Mouse (Mus musculus): Measurements from ENCODE around the gene Fbxl20. TPM values are rescaled to one million over a fixed set of nuclear protein-coding genes. Genes with fewer than 3 reads are reported as not detected.

Gene Fbxl20
- total RNA-seq, 1 experiment, result 9.7 TPM

- 0 out of 2 replicates have a peak, but pooled peaks have one; percentile 27 for TF ChIP-seq HCFC1 (IDR thresholded peaks at IDR 0.05; ENCODE audit: borderline replicate concordance, insufficient read depth, low read length)
- TF ChIP-seq CHD2 (IDR thresholded peaks at IDR 0.05; ENCODE audit: low read depth, low read length), result peak; percentile 67
- TF ChIP-seq ZC3H11A (IDR thresholded peaks at IDR 0.05; ENCODE audit: borderline replicate concordance, low read depth, low read length), result no peak
- in situ Hi-C loops (cut with MboI; ENCODE audit: low sequenced_read_pairs in 2 of 2, unreplicated experiment in 2 of 2), result no loop called here
- no peaks in the 10 kb centered on the region for H3K9me3 ChIP-seq (ENCODE audit: control insufficient read depth, insufficient read depth, low read depth, low read length)
- peak overlapping the region; percentile 93 for H3K9ac ChIP-seq (ENCODE audit: insufficient read depth, low read depth, low read length, poor library complexity, severe bottlenecking)
- peak overlapping the region; percentile 24; the same call in 1 of the 2 replicates for H3K27ac ChIP-seq (ENCODE audit: insufficient read depth, low read depth, low read length, poor library complexity, severe bottlenecking)
- H3K36me3 ChIP-seq (ENCODE audit: control insufficient read depth, insufficient read depth, low read length, poor library complexity, severe bottlenecking), result no peaks in the 10 kb centered on the region; the same call in 1 of the 2 replicates
- peak overlapping the region; percentile 81 to 96 for H3K4me3 ChIP-seq (ENCODE audit: insufficient read depth in 1 of 2, low read depth in 1 of 2, low read length in 2 of 2, poor library complexity in 1 of 2, severe bottlenecking in 1 of 2)
- peaks cover 0 to 5% of the 10 kb centered on the region in 2 experiments; a peak in 3 of 4 replicates for H3K4me1 ChIP-seq (ENCODE audit: control insufficient read depth in 2 of 2, insufficient read depth in 2 of 2, low read length in 2 of 2, poor library complexity in 1 of 2)
- DNase-seq (ENCODE audit: low read depth, low spot score), result peak; percentile 88
These were observed 876 bp downstream of the Fbxl20 start for GRCm38 (mm10) chr11:98149304-98149750.

DNA sequence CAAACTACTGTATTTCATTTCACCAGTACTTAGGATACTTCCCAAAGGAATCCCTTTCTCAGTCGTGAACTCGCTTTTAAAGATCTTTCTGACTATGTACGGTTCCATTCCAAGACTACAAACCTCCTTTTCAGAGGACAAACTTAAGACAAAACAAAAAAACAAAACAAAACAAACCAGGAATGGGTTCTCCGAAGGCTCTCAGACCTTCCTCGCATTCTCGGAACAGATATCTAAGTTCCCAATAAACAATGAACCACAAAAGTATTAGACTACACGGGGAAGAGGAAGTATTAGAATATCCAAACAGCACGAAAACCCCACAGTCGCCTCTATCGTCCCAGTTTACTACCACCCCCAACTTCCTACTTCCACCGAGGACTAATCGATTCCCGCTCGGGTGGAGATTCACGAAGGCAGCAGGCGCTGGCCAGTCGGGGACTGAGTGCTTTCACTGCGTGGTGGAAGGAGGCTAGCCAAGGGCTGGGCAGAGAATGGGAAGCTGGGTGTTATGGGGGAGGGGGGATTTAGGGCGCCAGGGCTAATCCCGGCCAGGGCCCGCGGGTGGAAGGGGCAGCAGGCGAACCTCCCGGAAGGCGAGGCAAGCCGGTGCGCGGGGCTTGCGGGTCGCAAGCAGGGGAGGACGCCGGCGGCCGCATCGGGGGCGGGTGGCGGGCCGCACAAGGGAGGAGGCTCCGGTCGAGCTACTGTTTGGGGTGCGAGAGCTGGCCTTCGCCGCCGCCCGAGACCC lies 1.5 kb downstream of the Fbxl20 start:
- DNase-seq (ENCODE audit: low read depth, low spot score), result no peak
- peak overlapping the region; percentile 22; the same call in 1 of the 2 replicates for H3K27ac ChIP-seq (ENCODE audit: insufficient read depth, low read depth, low read length, poor library complexity, severe bottlenecking)
- H3K36me3 ChIP-seq (ENCODE audit: control insufficient read depth, insufficient read depth, low read length, poor library complexity, severe bottlenecking), result no peaks in the 10 kb centered on the region; the same call in 1 of the 2 replicates
- peaks cover 0 to 5% of the 10 kb centered on the region in 2 experiments; a peak in 3 of 4 replicates for H3K4me1 ChIP-seq (ENCODE audit: control insufficient read depth in 2 of 2, insufficient read depth in 2 of 2, low read length in 2 of 2, poor library complexity in 1 of 2)
- H3K4me3 ChIP-seq (ENCODE audit: insufficient read depth in 1 of 2, low read depth in 1 of 2, low read length in 2 of 2, poor library complexity in 1 of 2, severe bottlenecking in 1 of 2), result peak overlapping the region; percentile 81 to 96
- peak overlapping the region; percentile 93 for H3K9ac ChIP-seq (ENCODE audit: insufficient read depth, low read depth, low read length, poor library complexity, severe bottlenecking)
- TF ChIP-seq ZC3H11A (IDR thresholded peaks at IDR 0.05; ENCODE audit: borderline replicate concordance, low read depth, low read length) (no peak), HCFC1 (IDR thresholded peaks at IDR 0.05; ENCODE audit: borderline replicate concordance, insufficient read depth, low read length) (no peak), ZNF384 (IDR thresholded peaks at IDR 0.05; ENCODE audit: low read depth, low read length) (no peak), MAFK (IDR thresholded peaks at IDR 0.05; ENCODE audit: insufficient read depth, low read depth, low read length) (no peak), CHD2 (IDR thresholded peaks at IDR 0.05; ENCODE audit: low read depth, low read length) (no peak)
- in situ Hi-C loops (cut with MboI; ENCODE audit: low sequenced_read_pairs in 2 of 2, unreplicated experiment in 2 of 2), result no loop called here
- no peaks in the 10 kb centered on the region for H3K9me3 ChIP-seq (ENCODE audit: control insufficient read depth, insufficient read depth, low read depth, low read length)

- TF ChIP-seq ZNF384 (IDR thresholded peaks at IDR 0.05; ENCODE audit: low read depth, low read length), result no peak
- TF ChIP-seq MAFK (IDR thresholded peaks at IDR 0.05; ENCODE audit: insufficient read depth, low read depth, low read length), result no peak
- no peak for TF ChIP-seq ZC3H11A (IDR thresholded peaks at IDR 0.05; ENCODE audit: borderline replicate concordance, low read depth, low read length)
- TF ChIP-seq HCFC1 (IDR thresholded peaks at IDR 0.05; ENCODE audit: borderline replicate concordance, insufficient read depth, low read length), result no peak
- no peak for TF ChIP-seq CHD2 (IDR thresholded peaks at IDR 0.05; ENCODE audit: low read depth, low read length)
- H3K27ac ChIP-seq (ENCODE audit: insufficient read depth, low read depth, low read length, poor library complexity, severe bottlenecking), result no peak overlapping the region
- H3K36me3 ChIP-seq (ENCODE audit: control insufficient read depth, insufficient read depth, low read length, poor library complexity, severe bottlenecking), result no peaks in the 10 kb centered on the region
- H3K9me3 ChIP-seq (ENCODE audit: control insufficient read depth, insufficient read depth, low read depth, low read length), result no peaks in the 10 kb centered on the region
- in situ Hi-C loops (cut with MboI; ENCODE audit: low sequenced_read_pairs in 2 of 2, unreplicated experiment in 2 of 2), result no loop called here
- DNase-seq (ENCODE audit: low read depth, low spot score), result no peak
- H3K4me1 ChIP-seq (ENCODE audit: control insufficient read depth in 2 of 2, insufficient read depth in 2 of 2, low read length in 2 of 2, poor library complexity in 1 of 2), result peaks cover 0 to 5% of the 10 kb centered on the region in 2 experiments; a peak in 3 of 4 replicates
- no peak overlapping the region; a peak in 1 of 4 replicates for H3K4me3 ChIP-seq (ENCODE audit: insufficient read depth in 1 of 2, low read depth in 1 of 2, low read length in 2 of 2, poor library complexity in 1 of 2, severe bottlenecking in 1 of 2)
- peak overlapping the region; percentile 43; the same call in 1 of the 2 replicates for H3K9ac ChIP-seq (ENCODE audit: insufficient read depth, low read depth, low read length, poor library complexity, severe bottlenecking)
These were observed 4.3 kb downstream of the Fbxl20 start for GRCm38 (mm10) chr11:98145856-98146255.

DNA sequence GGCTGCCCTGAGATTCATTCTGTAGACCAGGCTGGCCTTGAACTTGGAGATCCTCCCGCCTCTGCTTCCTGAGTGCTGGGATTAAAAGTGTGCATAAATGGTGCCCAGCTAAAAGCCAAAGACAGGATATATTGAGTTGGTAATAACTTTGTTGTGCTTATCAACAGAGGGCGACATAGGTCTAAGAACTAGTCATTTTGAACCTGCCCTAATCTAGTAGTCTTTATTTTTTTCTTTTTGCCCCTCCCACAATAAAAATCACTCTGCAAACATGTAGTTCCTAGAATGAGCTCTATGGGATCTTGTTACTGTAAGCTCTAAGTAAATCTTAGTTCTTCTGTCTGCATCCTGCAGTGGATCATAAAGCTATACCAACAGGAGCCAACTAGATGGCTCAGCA lies 7.7 kb downstream of the Fbxl20 start:
- no peaks in the 10 kb centered on the region for H3K9me3 ChIP-seq (ENCODE audit: control insufficient read depth, insufficient read depth, low read depth, low read length)
- no peak for TF ChIP-seq HCFC1 (IDR thresholded peaks at IDR 0.05; ENCODE audit: borderline replicate concordance, insufficient read depth, low read length)

More for the DNA sequence above, 7.7 kb downstream of the Fbxl20 start:
- no peak overlapping the region for H3K9ac ChIP-seq (ENCODE audit: insufficient read depth, low read depth, low read length, poor library complexity, severe bottlenecking)
- no peak for DNase-seq (ENCODE audit: low read depth, low spot score)
- in situ Hi-C loops (cut with MboI; ENCODE audit: low sequenced_read_pairs in 2 of 2, unreplicated experiment in 2 of 2), result no loop called here
- no peak overlapping the region for H3K27ac ChIP-seq (ENCODE audit: insufficient read depth, low read depth, low read length, poor library complexity, severe bottlenecking)
- peaks cover 5% of the 10 kb centered on the region in 2 experiments; a peak in 3 of 4 replicates for H3K4me1 ChIP-seq (ENCODE audit: control insufficient read depth in 2 of 2, insufficient read depth in 2 of 2, low read length in 2 of 2, poor library complexity in 1 of 2)
- no peaks in the 10 kb centered on the region for H3K36me3 ChIP-seq (ENCODE audit: control insufficient read depth, insufficient read depth, low read length, poor library complexity, severe bottlenecking)
- H3K4me3 ChIP-seq (ENCODE audit: insufficient read depth in 1 of 2, low read depth in 1 of 2, low read length in 2 of 2, poor library complexity in 1 of 2, severe bottlenecking in 1 of 2), result no peak overlapping the region
